Mouse (Mus musculus): ENCODE results near the gene Rab8a. TPM values are rescaled to one million over a fixed set of nuclear protein-coding genes. Genes with fewer than 3 reads are reported as not detected.
A peak's percentile ranks its signal among the peaks of the same experiment; 100 is the strongest.
"Not testable (repeated sequence)": the region's sequence is repeated elsewhere in the genome, so short reads cannot be mapped to it uniquely, and the experiment has no call there.

The Rab8a gene
- total RNA-seq (2022): 10 to 100 TPM; 14.6 to 25.3 (median 19.5) TPM

- peak; percentile 100 for DNase-seq (ENCODE audit: low spot score)
Measured at GRCm38 (mm10) chr8:72160707-72161697, at the start of gene Rab8a. Gene Rab8a (plus strand): TSS chr8:72161200.

GRCm38 (mm10) chr8:72112486-72112885 lies 48.5 kb upstream of the Rab8a start:
- DNase-seq (ENCODE audit: low spot score): no peak

- no peak for DNase-seq (ENCODE audit: low spot score)
Measured at GRCm38 (mm10) chr8:72115202-72115601, 45.8 kb upstream of the Rab8a start.

GRCm38 (mm10) chr8:72118616-72119015 lies 42.4 kb upstream of the Rab8a start:
- no peak for DNase-seq (ENCODE audit: low spot score)

- not testable (repeated sequence) for DNase-seq (ENCODE audit: low spot score)
Measured at GRCm38 (mm10) chr8:72121486-72121885, 39.5 kb upstream of the Rab8a start.

GRCm38 (mm10) chr8:72121997-72122396 lies 39.0 kb upstream of the Rab8a start:
- no peak for DNase-seq (ENCODE audit: low spot score)

- no peak for DNase-seq (ENCODE audit: low spot score)
Measured at GRCm38 (mm10) chr8:72127834-72128233, 33.2 kb upstream of the Rab8a start.

GRCm38 (mm10) chr8:72131251-72131650 lies 29.7 kb upstream of the Rab8a start:
- no peak for DNase-seq (ENCODE audit: low spot score)

GRCm38 (mm10) chr8:72131901-72132300 lies 29.1 kb upstream of the Rab8a start:
- DNase-seq (ENCODE audit: low spot score): no peak

- no peak for DNase-seq (ENCODE audit: low spot score)
Measured at GRCm38 (mm10) chr8:72132417-72132816, 28.6 kb upstream of the Rab8a start.

- no peak for DNase-seq (ENCODE audit: low spot score)
Measured at GRCm38 (mm10) chr8:72132891-72133290, 28.1 kb upstream of the Rab8a start.

GRCm38 (mm10) chr8:72133507-72133906 lies 27.5 kb upstream of the Rab8a start:
- no peak for DNase-seq (ENCODE audit: low spot score)

- DNase-seq (ENCODE audit: low spot score): peak; percentile 61
Measured at GRCm38 (mm10) chr8:72134756-72135445, 26.1 kb upstream of the Rab8a start, which contains the start of gene Tpm4. Gene Tpm4 (plus strand): TSS chr8:72134975.

- peak; percentile 40 for DNase-seq (ENCODE audit: low spot score)
Measured at GRCm38 (mm10) chr8:72135446-72136301, 25.3 kb upstream of the Rab8a start.

GRCm38 (mm10) chr8:72136302-72136978 lies 24.6 kb upstream of the Rab8a start:
- DNase-seq (ENCODE audit: low spot score): peak; percentile 91

- DNase-seq (ENCODE audit: low spot score): no peak
Measured at GRCm38 (mm10) chr8:72137431-72137830, 23.6 kb upstream of the Rab8a start.

GRCm38 (mm10) chr8:72138456-72138855 lies 22.5 kb upstream of the Rab8a start:
- DNase-seq (ENCODE audit: low spot score): no peak

GRCm38 (mm10) chr8:72143256-72143824 lies 17.7 kb upstream of the Rab8a start:
- DNase-seq (ENCODE audit: low spot score): no peak

- DNase-seq (ENCODE audit: low spot score): no peak
Measured at GRCm38 (mm10) chr8:72144345-72144975, 16.5 kb upstream of the Rab8a start.

- DNase-seq (ENCODE audit: low spot score): no peak
Measured at GRCm38 (mm10) chr8:72145511-72145910, 15.5 kb upstream of the Rab8a start.

Measured in heart, adult 8-10 months (tissue).